Mouse (Mus musculus) liver, embryonic 13.5 days (tissue): ENCODE data around the gene Cldn10. TPM values are rescaled to one million over a fixed set of nuclear protein-coding genes. Genes with fewer than 3 reads are reported as not detected.

Experiments
- ATAC-seq: fragments of 200-750 bp; cut with Nextera tagmentation; 2 replicates; pipeline ENCODE4 v1.8.0; 2017; ENCODE audit warnings: low read depth, mild to moderate bottlenecking, moderate number of reproducible peaks, moderate library complexity
- DNase-seq: peaks from one replicate; pipeline ENCODE4 v3.0.0; 2022
- H3K27ac ChIP-seq: fragments of 300-500 bp; sonication (generic); 2 replicates; pipeline ENCODE4 v1.5.1; 2015; ENCODE audit warnings: moderate library complexity, mild to moderate bottlenecking, inconsistent platforms
- H3K27me3 ChIP-seq: fragments of 300-500 bp; sonication (generic); 2 replicates; pipeline ENCODE4 v1.6.1; 2015; ENCODE audit warnings: mild to moderate bottlenecking, inconsistent platforms
- H3K36me3 ChIP-seq: fragments of 300-500 bp; sonication (generic); 2 replicates; pipeline ENCODE4 v1.6.1; 2015; ENCODE audit warnings: mild to moderate bottlenecking, inconsistent platforms
- H3K4me1 ChIP-seq: fragments of 300-500 bp; sonication (generic); replicated peaks from 2 replicates; pipeline ENCODE4 v1.6.1; 2015; ENCODE audit warnings: inconsistent platforms
- H3K4me2 ChIP-seq: fragments of 300-500 bp; sonication (generic); 2 replicates; pipeline ENCODE4 v1.6.1; 2015; ENCODE audit warnings: inconsistent platforms, mild to moderate bottlenecking, moderate library complexity
- H3K4me3 ChIP-seq: fragments of 300-500 bp; sonication (generic); replicated peaks from 2 replicates; pipeline ENCODE4 v1.5.1; 2015; ENCODE audit warnings: mild to moderate bottlenecking, inconsistent platforms
- H3K9ac ChIP-seq: fragments of 300-500 bp; sonication (generic); 2 replicates; pipeline ENCODE4 v1.6.1; 2015; ENCODE audit warnings: mild to moderate bottlenecking, inconsistent platforms
- H3K9me3 ChIP-seq: fragments of 300-500 bp; sonication (generic); replicated peaks from 2 replicates; pipeline ENCODE4 v1.6.1; 2016; ENCODE audit warnings: inconsistent platforms
- WGBS: fragments of 180-500 bp; shearing (Covaris S2); methylation state at CpG from one replicate; pipeline ENCODE4 v1.1.7; 2015; ENCODE audit not compliant: insufficient replicate concordance; 5-methylcytosine and 5-hydroxymethylcytosine counted together
- polyA plus RNA-seq: library from polyadenylated mRNA; unstranded; fragments of >200 nt; fragmentation: Nextera tagmentation; extraction: Ambion mirVana; gene quantifications from 2 replicates; pipeline ENCODE4 v1.2.1, GENCODE M21; 2015

The Cldn10 gene
- polyA plus RNA-seq, 1 experiment from 2014 or later = 0.20 TPM

GRCm38 (mm10) chr14:118846834-118847233, 59.1 kb downstream of the Cldn10 start:
- H3K4me1 ChIP-seq = 0 out of 2 replicates have a peak, but pooled peaks cover 1% of the 10 kb centered on the region
- WGBS = 81% methylated on average over 10 of the region's 10 CpGs
- no peak overlapping the region for H3K4me3 ChIP-seq
- H3K9ac ChIP-seq = no peak overlapping the region
- no peak for ATAC-seq
- no peak overlapping the region for H3K4me2 ChIP-seq
- no peak overlapping the region for H3K27ac ChIP-seq
- no peaks in the 10 kb centered on the region for H3K36me3 ChIP-seq
- DNase-seq = peak; percentile 46
- H3K9me3 ChIP-seq = no peaks in the 10 kb centered on the region
- peaks cover 18% of the 10 kb centered on the region; the same call in 1 of the 2 replicates for H3K27me3 ChIP-seq

GRCm38 (mm10) chr14:118848171-118848570, 60.5 kb downstream of the Cldn10 start:
- WGBS = 57% methylated on average over 7 of the region's 7 CpGs
- Histone ChIP-seq H3K9me3 (no peaks in the 10 kb centered on the region), H3K9ac (no peak overlapping the region), H3K4me3 (no peak overlapping the region), H3K4me1 (no peaks in the 10 kb centered on the region), H3K27ac (no peak overlapping the region), H3K27me3 (peaks cover 20% of the 10 kb centered on the region; the same call in 1 of the 2 replicates), H3K36me3 (no peaks in the 10 kb centered on the region), H3K4me2 (no peak overlapping the region)
- ATAC-seq (no peak), DNase-seq (no peak)

GRCm38 (mm10) chr14:118850011-118850695, 62.4 kb downstream of the Cldn10 start:
- DNase-seq (no peak), ATAC-seq (no peak)
- Histone ChIP-seq H3K36me3 (no peaks in the 10 kb centered on the region), H3K9me3 (no peaks in the 10 kb centered on the region), H3K4me1 (peaks cover 14% of the 10 kb centered on the region), H3K4me3 (no peak overlapping the region), H3K27me3 (peaks cover 30% of the 10 kb centered on the region), H3K27ac (no peak overlapping the region), H3K9ac (no peak overlapping the region), H3K4me2 (no peak overlapping the region)
- 60% methylated on average over 11 of the region's 11 CpGs for WGBS

GRCm38 (mm10) chr14:118850696-118851035, 63.0 kb downstream of the Cldn10 start:
- 51% methylated on average over 4 of the region's 4 CpGs for WGBS
- no peak for DNase-seq
- Histone ChIP-seq H3K27me3 (peaks cover 35% of the 10 kb centered on the region), H3K27ac (no peak overlapping the region), H3K9me3 (no peaks in the 10 kb centered on the region), H3K4me2 (no peak overlapping the region), H3K4me3 (no peak overlapping the region), H3K9ac (no peak overlapping the region), H3K4me1 (peaks cover 17% of the 10 kb centered on the region), H3K36me3 (no peaks in the 10 kb centered on the region)
- ATAC-seq = no peak

GRCm38 (mm10) chr14:118851496-118852107, 63.9 kb downstream of the Cldn10 start:
- Histone ChIP-seq H3K9ac (no peak overlapping the region), H3K36me3 (no peaks in the 10 kb centered on the region), H3K9me3 (no peaks in the 10 kb centered on the region), H3K4me3 (no peak overlapping the region), H3K4me1 (peaks cover 21% of the 10 kb centered on the region), H3K27ac (no peak overlapping the region), H3K4me2 (no peak overlapping the region), H3K27me3 (peaks cover 41% of the 10 kb centered on the region)
- 46% methylated on average over 6 of the region's 6 CpGs for WGBS
- ATAC-seq = no peak
- DNase-seq = no peak

GRCm38 (mm10) chr14:118854371-118855114, 66.8 kb downstream of the Cldn10 start:
- H3K27me3 ChIP-seq = peaks cover 47% of the 10 kb centered on the region

GRCm38 (mm10) chr14:118855141-118855800, 67.6 kb downstream of the Cldn10 start:
- Histone ChIP-seq H3K9me3 (no peaks in the 10 kb centered on the region), H3K27me3 (peaks cover 47% of the 10 kb centered on the region), H3K4me1 (peaks cover 21% of the 10 kb centered on the region), H3K36me3 (no peaks in the 10 kb centered on the region), H3K4me3 (peak overlapping the region; percentile 60), H3K27ac (no peak overlapping the region), H3K9ac (peak overlapping the region; percentile 50), H3K4me2 (peak overlapping the region; percentile 88)
- 1% methylated on average over 28 of the region's 28 CpGs for WGBS
- DNase-seq (no peak), ATAC-seq (peak; percentile 40; the same call in 1 of the 2 replicates)

More at GRCm38 (mm10) chr14:118854371-118855114, 66.8 kb downstream of the Cldn10 start:
- Histone ChIP-seq H3K4me1 (peaks cover 21% of the 10 kb centered on the region), H3K9me3 (no peaks in the 10 kb centered on the region), H3K4me3 (peak overlapping the region; percentile 60), H3K4me2 (peak overlapping the region; percentile 88), H3K27ac (no peak overlapping the region), H3K36me3 (no peaks in the 10 kb centered on the region), H3K9ac (peak overlapping the region; percentile 50)
- peak; percentile 4 for DNase-seq
- ATAC-seq = peak; percentile 61; the same call in 1 of the 2 replicates
- WGBS = 3% methylated on average over 48 of the region's 48 CpGs

- H3K27ac ChIP-seq = no peak overlapping the region
- H3K27me3 ChIP-seq = peaks cover 47% of the 10 kb centered on the region
- WGBS = 41% methylated on average over 6 of the region's 6 CpGs
- DNase-seq (no peak), ATAC-seq (no peak)
- no peaks in the 10 kb centered on the region for H3K36me3 ChIP-seq
- H3K4me1 ChIP-seq = peaks cover 21% of the 10 kb centered on the region
- H3K4me3 ChIP-seq = no peak overlapping the region
- H3K4me2 ChIP-seq = no peak overlapping the region
- no peak overlapping the region for H3K9ac ChIP-seq
- no peaks in the 10 kb centered on the region for H3K9me3 ChIP-seq
These were observed 68.9 kb downstream of the Cldn10 start for GRCm38 (mm10) chr14:118856563-118856962.

- H3K9me3 ChIP-seq = no peaks in the 10 kb centered on the region
- DNase-seq (no peak), ATAC-seq (no peak)
- H3K27ac ChIP-seq = no peak overlapping the region
- 64% methylated on average over 6 of the region's 6 CpGs for WGBS
- peaks cover 43% of the 10 kb centered on the region for H3K27me3 ChIP-seq
- H3K9ac ChIP-seq = no peak overlapping the region
- no peak overlapping the region for H3K4me3 ChIP-seq
- no peaks in the 10 kb centered on the region for H3K36me3 ChIP-seq
- no peak overlapping the region for H3K4me2 ChIP-seq
- H3K4me1 ChIP-seq = peaks cover 21% of the 10 kb centered on the region
These were observed 70.6 kb downstream of the Cldn10 start for GRCm38 (mm10) chr14:118858318-118858717.

- WGBS = 40% methylated on average over 7 of the region's 7 CpGs
- H3K4me2 ChIP-seq = no peak overlapping the region
- H3K9ac ChIP-seq = no peak overlapping the region
- H3K27ac ChIP-seq = no peak overlapping the region
- ATAC-seq (no peak), DNase-seq (no peak)
- H3K36me3 ChIP-seq = no peaks in the 10 kb centered on the region
- H3K9me3 ChIP-seq = no peaks in the 10 kb centered on the region
- no peak overlapping the region for H3K4me3 ChIP-seq
- peaks cover 19% of the 10 kb centered on the region for H3K4me1 ChIP-seq
- H3K27me3 ChIP-seq = peaks cover 7% of the 10 kb centered on the region; the same call in 1 of the 2 replicates
These were observed 74.5 kb downstream of the Cldn10 start for GRCm38 (mm10) chr14:118862253-118862652.

- 38% methylated on average over 4 of the region's 4 CpGs for WGBS
- Histone ChIP-seq H3K27ac (no peak overlapping the region), H3K9ac (no peak overlapping the region), H3K9me3 (no peaks in the 10 kb centered on the region), H3K36me3 (no peaks in the 10 kb centered on the region), H3K27me3 (no peaks in the 10 kb centered on the region), H3K4me2 (no peak overlapping the region), H3K4me3 (no peak overlapping the region), H3K4me1 (peaks cover 35% of the 10 kb centered on the region)
- ATAC-seq (no peak), DNase-seq (no peak)
These were observed 77.2 kb downstream of the Cldn10 start for GRCm38 (mm10) chr14:118864905-118865304.
